ENCODE assay signal across 22 mouse cellular contexts in the genomic region with DNA sequence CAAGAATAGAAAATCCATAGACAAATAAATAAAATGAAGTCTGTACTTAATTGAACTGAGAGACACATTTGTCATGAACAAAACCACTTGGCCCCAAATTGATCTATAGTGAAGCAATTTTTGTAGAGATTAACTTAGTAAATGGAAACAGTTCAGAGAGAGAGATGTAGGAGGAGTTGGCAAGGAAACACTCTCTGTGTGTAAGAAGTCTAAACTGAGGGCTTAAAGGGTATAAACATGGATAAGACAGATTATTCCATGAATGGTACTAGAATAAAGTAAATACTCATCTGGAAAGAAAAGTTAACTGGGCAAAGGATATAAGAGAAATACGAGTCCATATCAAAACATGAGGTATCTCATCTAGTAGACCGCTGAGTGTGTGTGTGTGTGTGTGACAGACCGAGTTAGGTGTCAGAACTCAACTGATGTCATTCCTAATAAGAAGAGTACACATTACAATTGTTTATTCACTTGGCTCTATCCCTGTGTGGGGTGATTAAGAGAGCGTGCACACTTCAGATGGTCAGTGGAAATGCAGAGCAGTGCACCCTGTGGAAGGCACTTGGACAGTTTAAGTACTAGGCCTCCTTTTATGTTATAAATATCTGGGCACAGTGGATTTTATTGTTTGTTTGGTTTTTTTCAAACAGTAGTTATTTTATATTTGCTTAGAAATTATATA. TPM values are rescaled to one million over a fixed set of nuclear protein-coding genes. Genes with fewer than 3 reads are reported as not detected.
DNase-seq lines count a peak whose midpoint lies in the region; ATAC-seq lines count a peak whose summit lies in the region.
"Had no signal": no experiment of that assay in that cellular context is flagged by ENCODE, and none has a peak within 500 bp of the region (broad histone marks: within the 10 kb centered on the region; RNA-seq: fewer than 3 reads in every experiment).

No protein-coding gene starts in this region.

- no peak overlapping the region for H3K4me2 ChIP-seq in lung, embryonic 16.5 days (ENCODE audit: low read depth, low read length)
- no peak overlapping the region for H3K4me2 ChIP-seq in stomach, embryonic 16.5 days (ENCODE audit: low read depth, low read length)
- H3K4me2 ChIP-seq: embryonic facial prominence, embryonic 13.5 days; embryonic facial prominence, embryonic 15.5 days; forebrain, embryonic 13.5 days; forebrain, embryonic 15.5 days had no signal

- peaks cover 54% of the 10 kb centered on the region for H3K36me3 ChIP-seq in lung, embryonic 16.5 days (ENCODE audit: control insufficient read depth, insufficient read depth, low read length)
- H3K36me3 ChIP-seq in stomach, embryonic 16.5 days (ENCODE audit: control insufficient read depth, insufficient read depth, low read length) = peaks cover 5% of the 10 kb centered on the region; the same call in 1 of the 2 replicates

- H3K4me3 ChIP-seq in lung, embryonic 16.5 days (ENCODE audit: low read length) = no peak overlapping the region
- H3K4me3 ChIP-seq in stomach, embryonic 16.5 days (replicated peaks; ENCODE audit: low read length) = no peak overlapping the region
- H3K4me3 ChIP-seq: embryonic facial prominence, embryonic 13.5 days; embryonic facial prominence, embryonic 15.5 days; erythroblast, embryonic 14.5 days; forebrain, embryonic 13.5 days; forebrain, embryonic 15.5 days had no signal

- H3K9ac ChIP-seq in lung, embryonic 16.5 days (ENCODE audit: low read length) = no peak overlapping the region
- no peak overlapping the region for H3K9ac ChIP-seq in stomach, embryonic 16.5 days (ENCODE audit: low read length)
- H3K9ac ChIP-seq: embryonic facial prominence, embryonic 13.5 days; embryonic facial prominence, embryonic 15.5 days; forebrain, embryonic 13.5 days; forebrain, embryonic 15.5 days; forebrain, postnatal 0 days had no signal

- no peaks in the 10 kb centered on the region for H3K9me3 ChIP-seq in lung, embryonic 16.5 days (ENCODE audit: control insufficient read depth, low read length)
- H3K9me3 ChIP-seq in stomach, embryonic 16.5 days (replicated peaks; ENCODE audit: control insufficient read depth, low read length) = no peaks in the 10 kb centered on the region
- H3K9me3 ChIP-seq: embryonic facial prominence, embryonic 13.5 days; embryonic facial prominence, embryonic 15.5 days; forebrain, embryonic 13.5 days; forebrain, embryonic 15.5 days had no signal

- ATAC-seq in lung, embryonic 16.5 days (ENCODE audit: low read depth) = 0 out of 2 replicates have a peak, but pooled peaks have one; percentile 28
- peak; percentile 56; the same call in 1 of the 2 replicates for ATAC-seq in stomach, embryonic 16.5 days (ENCODE audit: insufficient read depth, low FRiP score)
- ATAC-seq: forebrain, embryonic 13.5 days; forebrain, embryonic 15.5 days; forebrain, postnatal 0 days had no signal

- no peak for DNase-seq in lung, postnatal 4 days
- peak; percentile 6 for DNase-seq in lung, postnatal 10 days
- DNase-seq in lung, postnatal 25 days (ENCODE audit: low spot score) = no peak
- DNase-seq in fat pad, adult 2 months (ENCODE audit: extremely low read depth, low read depth, low spot score) = peak; percentile 62
- DNase-seq in cerebellum, postnatal 10 days = no peak
- no peak for DNase-seq in layer of hippocampus, adult 8-10 months (ENCODE audit: low spot score in 2 of 2)
- DNase-seq: adrenal gland, adult 2 months; adrenal gland, postnatal 10 days; adrenal gland, postnatal 25 days; cerebellum, adult 11 months; cerebellum, adult 18-20 months; cerebellum, adult 8-10 months; cerebellum, adult 9-11 months; cerebellum, postnatal 25 days; forebrain, postnatal 0 days had no signal

- WGBS in lung, embryonic 16.5 days = 65% methylated on average over 4 of the region's 4 CpGs
- 56% methylated on average over 4 of the region's 4 CpGs for WGBS in stomach, embryonic 16.5 days

- H3K4me1 ChIP-seq in lung, embryonic 16.5 days (replicated peaks; ENCODE audit: control insufficient read depth, insufficient read depth, low read length) = no peaks in the 10 kb centered on the region
- H3K4me1 ChIP-seq in stomach, embryonic 16.5 days (ENCODE audit: control insufficient read depth, insufficient read depth, low read length) = 0 out of 2 replicates have a peak, but pooled peaks cover 5% of the 10 kb centered on the region
- H3K4me1 ChIP-seq: embryonic facial prominence, embryonic 13.5 days; embryonic facial prominence, embryonic 15.5 days; forebrain, embryonic 13.5 days; forebrain, embryonic 15.5 days had no signal

- no peaks in the 10 kb centered on the region for H3K27me3 ChIP-seq in lung, embryonic 16.5 days (ENCODE audit: control insufficient read depth, insufficient read depth, low read depth, low read length)
- H3K27me3 ChIP-seq in stomach, embryonic 16.5 days (ENCODE audit: control insufficient read depth, insufficient read depth, low read length) = no peaks in the 10 kb centered on the region
- H3K27me3 ChIP-seq: embryonic facial prominence, embryonic 13.5 days; embryonic facial prominence, embryonic 15.5 days; forebrain, embryonic 13.5 days; forebrain, embryonic 15.5 days had no signal

- no peak overlapping the region for H3K27ac ChIP-seq in lung, embryonic 16.5 days (ENCODE audit: low read length)
- H3K27ac ChIP-seq in stomach, embryonic 16.5 days (ENCODE audit: low read length) = no peak overlapping the region
- H3K27ac ChIP-seq: embryonic facial prominence, embryonic 13.5 days; embryonic facial prominence, embryonic 15.5 days; forebrain, embryonic 13.5 days; forebrain, embryonic 15.5 days had no signal

RNA-seq across cellular contexts. Expression of gene Tm9sf2, which starts 36.9 kb away (rescaled TPM):
- polyA plus RNA-seq in lung, embryonic 16.5 days (2015; fragmentation: Nextera tagmentation; extraction: Ambion mirVana) = 176 and 186 TPM in 2 replicates
- 206 and 209 TPM in 2 replicates for polyA plus RNA-seq in stomach, embryonic 16.5 days (2015; fragmentation: Nextera tagmentation; extraction: Ambion mirVana)
- total RNA-seq in layer of hippocampus, adult 8-10 months (2022) = 100 to 1,000 TPM in 3 of 4 experiments, 10 to 100 TPM in 1; 99.6 to 111 (median 105) TPM

RNA-seq across cellular contexts. Expression of gene Clybl, which starts 37.8 kb away (rescaled TPM):
- polyA plus RNA-seq in lung, embryonic 16.5 days (2015; fragmentation: Nextera tagmentation; extraction: Ambion mirVana) = 22.3 and 22.4 TPM in 2 replicates
- polyA plus RNA-seq in stomach, embryonic 16.5 days (2015; fragmentation: Nextera tagmentation; extraction: Ambion mirVana) = 25.8 and 30.6 TPM in 2 replicates
- 10 to 100 TPM; 28.0 to 33.9 (median 31.6) TPM for total RNA-seq in layer of hippocampus, adult 8-10 months (2022)

Comparison
In these comparisons a context has a peak if more than half of its experiments do, and no peak if none do; other contexts are left out.
1. DNase-seq: peak in lung, postnatal 10 days (single experiment) and fat pad, adult 2 months (single experiment); none in lung, postnatal 4 days (0 of 2), lung, postnatal 25 days (single experiment), cerebellum, postnatal 10 days (0 of 2) and layer of hippocampus, adult 8-10 months (0 of 2).